14 mouse cellular contexts compared by ENCODE assay signal in genomic region chr15:67289749-67290148, GRCm38 (mm10).
A peak's percentile ranks its signal among the peaks of the same experiment; 100 is the strongest.
DNase-seq lines count a peak whose midpoint lies in the region; ATAC-seq lines count a peak whose summit lies in the region.
"Had no signal": no experiment of that assay in that cellular context is flagged by ENCODE, and none has a peak within 500 bp of the region (broad histone marks: within the 10 kb centered on the region; RNA-seq: fewer than 3 reads in every experiment).

No protein-coding gene starts in this region.

- no peaks in the 10 kb centered on the region for H3K27me3 ChIP-seq in splenic B cell, adult 2 months (ENCODE audit: control insufficient read depth, insufficient read depth, low read length, poor library complexity, severe bottlenecking)
- H3K27me3 ChIP-seq in forebrain, embryonic 15.5 days, result no peaks in the 10 kb centered on the region
- H3K27me3 ChIP-seq in hindbrain, embryonic 11.5 days (ENCODE audit: control insufficient read depth, insufficient read depth, low read length), result no peaks in the 10 kb centered on the region
- H3K27me3 ChIP-seq: embryonic facial prominence, embryonic 12.5 days; stomach, embryonic 15.5 days had no signal

- H3K27ac ChIP-seq in forebrain, embryonic 15.5 days (replicated peaks), result no peak overlapping the region
- no peak overlapping the region for H3K27ac ChIP-seq in hindbrain, embryonic 11.5 days (ENCODE audit: low read depth, low read length)
- H3K27ac ChIP-seq: embryonic facial prominence, embryonic 12.5 days; stomach, embryonic 15.5 days had no signal

- no peaks in the 10 kb centered on the region for H3K9me3 ChIP-seq in forebrain, embryonic 15.5 days
- H3K9me3 ChIP-seq in hindbrain, embryonic 11.5 days (ENCODE audit: control insufficient read depth, low read length), result no peaks in the 10 kb centered on the region
- H3K9me3 ChIP-seq: embryonic facial prominence, embryonic 12.5 days; stomach, embryonic 15.5 days had no signal

- WGBS in forebrain, embryonic 15.5 days, result 86% methylated on average over 4 of the region's 4 CpGs
- 72% methylated on average over 4 of the region's 4 CpGs for WGBS in hindbrain, embryonic 11.5 days

- H3K4me2 ChIP-seq in forebrain, embryonic 15.5 days (replicated peaks), result no peak overlapping the region
- no peak overlapping the region for H3K4me2 ChIP-seq in hindbrain, embryonic 11.5 days (replicated peaks; ENCODE audit: low read depth, low read length)
- H3K4me2 ChIP-seq: embryonic facial prominence, embryonic 12.5 days; stomach, embryonic 15.5 days had no signal

- no peak overlapping the region for H3K9ac ChIP-seq in forebrain, embryonic 15.5 days (replicated peaks)
- H3K9ac ChIP-seq in hindbrain, embryonic 11.5 days (ENCODE audit: low read depth, low read length), result no peak overlapping the region
- H3K9ac ChIP-seq: embryonic facial prominence, embryonic 12.5 days; stomach, embryonic 15.5 days had no signal

- peak; percentile 66 for ATAC-seq in megakaryocyte, adult 5-6 weeks (ENCODE audit: poor library complexity, severe bottlenecking)
- ATAC-seq in forebrain, embryonic 15.5 days (replicated peaks), result no peak
- no peak for ATAC-seq in hindbrain, embryonic 11.5 days (ENCODE audit: low FRiP score)
- ATAC-seq: midbrain, embryonic 16.5 days had no signal

- H3K4me1 ChIP-seq in forebrain, embryonic 15.5 days, result no peaks in the 10 kb centered on the region
- no peaks in the 10 kb centered on the region for H3K4me1 ChIP-seq in hindbrain, embryonic 11.5 days (replicated peaks; ENCODE audit: control insufficient read depth, insufficient read depth, low read length)
- H3K4me1 ChIP-seq: embryonic facial prominence, embryonic 12.5 days; stomach, embryonic 15.5 days had no signal

- no peak overlapping the region for H3K4me3 ChIP-seq in forebrain, embryonic 15.5 days
- H3K4me3 ChIP-seq in hindbrain, embryonic 11.5 days (ENCODE audit: low read depth, low read length), result no peak overlapping the region
- H3K4me3 ChIP-seq: embryonic facial prominence, embryonic 12.5 days; stomach, embryonic 15.5 days had no signal

- no peaks in the 10 kb centered on the region for H3K36me3 ChIP-seq in splenic B cell, adult 2 months (ENCODE audit: control insufficient read depth, insufficient read depth, low read length, poor library complexity, severe bottlenecking)
- H3K36me3 ChIP-seq in forebrain, embryonic 15.5 days, result no peaks in the 10 kb centered on the region
- no peaks in the 10 kb centered on the region for H3K36me3 ChIP-seq in hindbrain, embryonic 11.5 days (ENCODE audit: control insufficient read depth, insufficient read depth, low read length)
- H3K36me3 ChIP-seq: embryonic facial prominence, embryonic 12.5 days; stomach, embryonic 15.5 days had no signal

- peak; percentile 92 for DNase-seq in heart, adult 11 months
- DNase-seq in heart, postnatal 4 days, result no peak
- peak; percentile 85 for DNase-seq in CD4-positive helper T cell, adult 2 months (ENCODE audit: low read depth, low spot score)
- DNase-seq in splenic B cell, adult 2 months (ENCODE audit: low read depth, low spot score), result peak; percentile 62
- DNase-seq in hindbrain, embryonic 11.5 days (ENCODE audit: low spot score), result no peak
- no peak for DNase-seq in embryo, embryonic 11 days
- DNase-seq: adrenal gland, postnatal 25 days; cerebellum, adult 11-12 months; kidney, adult 9 months had no signal

Comparison
In these comparisons a context has a peak if more than half of its experiments do, and no peak if none do; other contexts are left out.
1. DNase-seq: peak in heart, adult 11 months (single experiment), CD4-positive helper T cell, adult 2 months (single experiment) and splenic B cell, adult 2 months (single experiment); none in heart, postnatal 4 days (single experiment), hindbrain, embryonic 11.5 days (single experiment) and embryo, embryonic 11 days (single experiment).